Mouse (Mus musculus): ENCODE measurements around the gene Pkd1l1.

GRCm38 (mm10) chr11:8944114-8944513 lies 29.0 kb downstream of the Pkd1l1 start:
- TF ChIP-seq CTCF (IDR thresholded peaks at IDR 0.05; ENCODE audit: low read depth, low read length) (no peak), EP300 (IDR thresholded peaks at IDR 0.05; ENCODE audit: insufficient read depth, low read depth, low read length) (no peak), POLR2A (IDR thresholded peaks at IDR 0.05; ENCODE audit: insufficient read depth, low read length) (no peak)

Data from ES-Bruce4 (cell line).